ENCODE assay signal across 21 mouse cellular contexts in the genomic region with DNA sequence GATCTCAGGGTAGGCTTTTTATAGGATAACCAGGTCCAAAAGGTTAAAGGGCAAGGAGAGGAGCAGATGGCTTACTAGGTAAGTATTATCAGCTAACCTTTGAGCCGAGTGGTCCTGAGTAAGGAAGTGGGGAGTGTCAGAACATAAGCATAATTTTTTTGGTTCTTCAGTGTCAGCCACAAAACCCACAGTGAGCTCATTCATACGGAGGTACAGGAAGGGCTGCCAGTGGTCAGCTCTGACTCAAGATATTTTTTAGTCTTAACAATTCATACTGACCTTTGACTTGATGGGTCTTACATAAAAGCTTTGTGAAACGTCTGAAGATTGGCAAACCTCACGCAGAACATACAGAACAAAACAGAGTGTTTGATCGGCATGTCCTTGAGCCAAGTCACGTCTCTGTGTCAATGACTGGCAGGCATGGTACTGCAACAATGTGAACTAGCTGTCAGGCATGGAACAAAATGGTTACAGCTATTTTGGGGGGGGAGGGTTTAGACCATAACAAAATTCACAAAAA. TPM values are rescaled to one million over a fixed set of nuclear protein-coding genes. Genes with fewer than 3 reads are reported as not detected.
DNase-seq lines count a peak whose midpoint lies in the region; ATAC-seq and TF ChIP-seq lines count a peak whose summit lies in the region.
"Had no signal": no experiment of that assay in that cellular context is flagged by ENCODE, and none has a peak within 500 bp of the region (broad histone marks: within the 10 kb centered on the region; RNA-seq: fewer than 3 reads in every experiment).

No protein-coding gene starts in this region.

- ATAC-seq in monocyte, adult 5-6 weeks (replicated peaks; ENCODE audit: insufficient number of reproducible peaks, low FRiP score, low TSS enrichment, poor library complexity, severe bottlenecking): peak; percentile 35; the same call in 1 of the 2 replicates
- ATAC-seq: forebrain, embryonic 13.5 days; hindbrain, postnatal 0 days; midbrain, embryonic 15.5 days had no signal

- no peak for DNase-seq in gastrocnemius, adult 2 months
- DNase-seq in gastrocnemius, postnatal 10 days: no peak
- peak; percentile 16 for DNase-seq in 3134 (ENCODE audit: extremely low read depth, insufficient read length, low spot score)
- DNase-seq in NIH3T3 (ENCODE audit: low read depth): peak; percentile 35
- DNase-seq in urinary bladder, postnatal 36 days (ENCODE audit: low spot score in 2 of 2): no peak
- no peak for DNase-seq in heart, adult 9 months (ENCODE audit: low spot score in 2 of 2)
- DNase-seq: cerebellum, adult 11-12 months; cerebellum, postnatal 14 days; heart, adult 11 months; kidney, adult 11 months; kidney, postnatal 36 days; thymus, adult 18-20 months; thymus, postnatal 36 days had no signal

- no peak overlapping the region for H3K4me3 ChIP-seq in gastrocnemius, adult 2 months
- H3K4me3 ChIP-seq: embryonic facial prominence, embryonic 12.5 days; forebrain, embryonic 13.5 days; heart, embryonic 12.5 days; kidney, embryonic 15.5 days; midbrain, embryonic 15.5 days; neural tube, embryonic 15.5 days had no signal

- intact Hi-C loops in gastrocnemius, adult 2 months (cut with DNase I): no loop called here

- peak overlapping the region; percentile 77 for H3K27ac ChIP-seq in gastrocnemius, adult 2 months
- H3K27ac ChIP-seq: embryonic facial prominence, embryonic 12.5 days; forebrain, embryonic 13.5 days; hindbrain, postnatal 0 days; kidney, embryonic 15.5 days; midbrain, embryonic 15.5 days; neural tube, embryonic 15.5 days had no signal

- no peak for TF ChIP-seq CTCF in gastrocnemius, adult 2 months (IDR thresholded peaks at IDR 0.05)

RNA-seq across cellular contexts. Expression of a gene that starts 31.7 kb away (rescaled TPM):
- total RNA-seq in gastrocnemius, adult 2 months (2021): 10 to 100 TPM; 19.0 to 29.6 TPM
- total RNA-seq in gastrocnemius, postnatal 10 days (2021): 10 to 100 TPM; 30.3 to 33.9 TPM
- total RNA-seq in monocyte, adult 5-6 weeks (2017): 0.43 to 7.6 TPM in 2 of 3 replicates, not detected in the other

Comparison
In these comparisons a context has a peak if more than half of its experiments do, and no peak if none do; other contexts are left out.
1. DNase-seq: peak in 3134 (single experiment) and NIH3T3 (single experiment); none in gastrocnemius, adult 2 months (single experiment), gastrocnemius, postnatal 10 days (single experiment), urinary bladder, postnatal 36 days (0 of 2) and heart, adult 9 months (0 of 2).